ENCODE assay signal across 12 mouse cellular contexts in the genomic region with DNA sequence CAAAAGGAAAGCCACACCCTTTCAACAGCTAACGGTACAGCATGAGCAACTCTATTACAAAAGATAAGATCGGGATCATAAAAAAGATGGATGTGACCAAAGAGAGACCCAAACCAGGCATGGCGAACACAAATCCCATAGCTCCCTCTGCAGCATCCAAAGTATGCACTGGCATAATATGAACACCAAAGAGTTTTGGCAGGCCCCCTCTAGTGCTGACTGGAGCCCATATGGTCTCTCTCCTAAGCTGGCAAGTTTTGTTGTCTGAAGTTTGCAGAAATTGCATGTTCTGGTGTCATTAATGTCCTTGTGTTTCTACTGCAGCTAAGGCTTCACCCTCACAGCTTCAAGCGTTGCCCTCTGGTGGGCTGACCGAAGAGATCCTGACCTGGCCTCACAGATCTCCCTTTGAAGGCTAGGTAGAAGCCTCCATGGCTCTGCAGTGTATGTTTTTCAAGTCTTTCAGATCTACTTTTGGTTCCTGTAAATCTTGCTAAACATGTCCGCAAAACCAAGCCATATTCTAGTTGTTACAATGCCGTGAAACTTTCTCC.
DNase-seq lines count a peak whose midpoint lies in the region; ATAC-seq and TF ChIP-seq lines count a peak whose summit lies in the region.
"Had no signal": no experiment of that assay in that cellular context is flagged by ENCODE, and none has a peak within 500 bp of the region (broad histone marks: within the 10 kb centered on the region; RNA-seq: fewer than 3 reads in every experiment).

No protein-coding gene starts in this region.

- H3K27me3 ChIP-seq in heart, adult 2 months (ENCODE audit: control insufficient read depth, insufficient read depth, low read length), result no peaks in the 10 kb centered on the region
- H3K27me3 ChIP-seq in heart, embryonic 11.5 days (ENCODE audit: control insufficient read depth, insufficient read depth, low read length), result no peaks in the 10 kb centered on the region
- no peaks in the 10 kb centered on the region for H3K27me3 ChIP-seq in midbrain, postnatal 0 days (ENCODE audit: insufficient read depth, low read length)
- no peaks in the 10 kb centered on the region for H3K27me3 ChIP-seq in midbrain, embryonic 16.5 days (ENCODE audit: control insufficient read depth, insufficient read depth, low read depth, low read length)

- no peak overlapping the region for H3K27ac ChIP-seq in heart, adult 2 months
- H3K27ac ChIP-seq in heart, embryonic 11.5 days (ENCODE audit: low read depth, low read length), result no peak overlapping the region
- no peak overlapping the region for H3K27ac ChIP-seq in midbrain, postnatal 0 days (ENCODE audit: low read depth, low read length)
- H3K27ac ChIP-seq in midbrain, embryonic 16.5 days (ENCODE audit: low read length), result no peak overlapping the region
- H3K27ac ChIP-seq: liver, embryonic 14.5 days; macrophage had no signal

- intact Hi-C loops in heart, adult 2 months (cut with DNase I), result no loop called here
- intact Hi-C loops in left cerebral cortex, postnatal 10 days (cut with DNase I), result no loop called here

- ATAC-seq in heart, embryonic 11.5 days (replicated peaks; ENCODE audit: insufficient number of reproducible peaks, low FRiP score, low TSS enrichment), result no peak
- ATAC-seq in midbrain, postnatal 0 days (ENCODE audit: low FRiP score), result no peak
- no peak for ATAC-seq in midbrain, embryonic 16.5 days

- H3K4me2 ChIP-seq in heart, embryonic 11.5 days, result no peak overlapping the region
- H3K4me2 ChIP-seq in midbrain, postnatal 0 days (ENCODE audit: low read depth, low read length, poor library complexity, severe bottlenecking), result no peak overlapping the region
- H3K4me2 ChIP-seq in midbrain, embryonic 16.5 days (ENCODE audit: low read length), result no peak overlapping the region

- peak; percentile 41 for TF ChIP-seq CTCF in heart, adult 2 months (IDR thresholded peaks at IDR 0.05)
- TF ChIP-seq CTCF in midbrain, postnatal 0 days (IDR thresholded peaks at IDR 0.05), result peak; percentile 18; the same call in 1 of the 2 replicates

- WGBS in heart, adult 2 months, result 90% methylated on average over 7 of the region's 7 CpGs
- WGBS in heart, embryonic 11.5 days (ENCODE audit: insufficient replicate concordance), result 82% methylated on average over 7 of the region's 7 CpGs
- WGBS in midbrain, postnatal 0 days, result 94% methylated on average over 7 of the region's 7 CpGs
- WGBS in midbrain, embryonic 16.5 days, result 93% methylated on average over 7 of the region's 7 CpGs

- no peaks in the 10 kb centered on the region for H3K79me2 ChIP-seq in heart, adult 2 months (replicated peaks; ENCODE audit: control insufficient read depth, insufficient read depth, low read length)

- H3K9ac ChIP-seq in heart, adult 2 months (ENCODE audit: low read depth, low read length), result no peak overlapping the region
- no peak overlapping the region for H3K9ac ChIP-seq in heart, embryonic 11.5 days (ENCODE audit: low read depth, low read length)
- no peak overlapping the region for H3K9ac ChIP-seq in midbrain, postnatal 0 days (replicated peaks; ENCODE audit: low read length, poor library complexity, severe bottlenecking)
- no peak overlapping the region for H3K9ac ChIP-seq in midbrain, embryonic 16.5 days (ENCODE audit: low read depth, low read length)
- H3K9ac ChIP-seq: liver, embryonic 14.5 days had no signal

- no peaks in the 10 kb centered on the region for H3K9me3 ChIP-seq in heart, embryonic 11.5 days (replicated peaks; ENCODE audit: control insufficient read depth, low read length)
- H3K9me3 ChIP-seq in midbrain, postnatal 0 days (ENCODE audit: low read length), result no peaks in the 10 kb centered on the region
- H3K9me3 ChIP-seq in midbrain, embryonic 16.5 days (replicated peaks; ENCODE audit: control insufficient read depth, low read length, poor library complexity, severe bottlenecking), result no peaks in the 10 kb centered on the region

- no peak for DNase-seq in heart, adult 2 months
- DNase-seq in midbrain, postnatal 0 days (ENCODE audit: low spot score), result no peak
- peak; percentile 13 to 75 for DNase-seq in layer of hippocampus, adult 18-20 months (ENCODE audit: low spot score in 2 of 2)
- DNase-seq in Muller cell, postnatal 12 days (ENCODE audit: inconsistent ontology term), result no peak
- no peak for DNase-seq in left cerebral cortex, postnatal 10 days (ENCODE audit: extremely low spot score in 1 of 2, low spot score in 2 of 2)
- DNase-seq: cerebellum, postnatal 14 days; heart, postnatal 14 days; thymus, postnatal 14 days had no signal

- no peak for TF ChIP-seq POLR2A in heart, adult 2 months (IDR thresholded peaks at IDR 0.05; ENCODE audit: insufficient read depth, low read depth, low read length)

- no peaks in the 10 kb centered on the region for H3K36me3 ChIP-seq in heart, adult 2 months (ENCODE audit: control insufficient read depth, insufficient read depth, low read length)
- H3K36me3 ChIP-seq in heart, embryonic 11.5 days (ENCODE audit: control insufficient read depth, insufficient read depth, low read length), result no peaks in the 10 kb centered on the region
- H3K36me3 ChIP-seq in midbrain, postnatal 0 days (ENCODE audit: insufficient read depth, low read length), result no peaks in the 10 kb centered on the region
- H3K36me3 ChIP-seq in midbrain, embryonic 16.5 days (ENCODE audit: control insufficient read depth, insufficient read depth, low read length), result no peaks in the 10 kb centered on the region

- H3K4me1 ChIP-seq in heart, adult 2 months (ENCODE audit: control insufficient read depth, insufficient read depth, low read length), result no peaks in the 10 kb centered on the region
- no peaks in the 10 kb centered on the region for H3K4me1 ChIP-seq in heart, embryonic 11.5 days (ENCODE audit: control insufficient read depth, insufficient read depth, low read length)
- no peaks in the 10 kb centered on the region for H3K4me1 ChIP-seq in midbrain, postnatal 0 days (ENCODE audit: insufficient read depth, low read length)
- H3K4me1 ChIP-seq in midbrain, embryonic 16.5 days (ENCODE audit: control insufficient read depth, insufficient read depth, low read length), result no peaks in the 10 kb centered on the region

- no peak overlapping the region for H3K4me3 ChIP-seq in heart, adult 2 months
- H3K4me3 ChIP-seq in heart, embryonic 11.5 days (ENCODE audit: low read depth, low read length), result no peak overlapping the region
- no peak overlapping the region for H3K4me3 ChIP-seq in midbrain, postnatal 0 days (ENCODE audit: low read depth, low read length)
- H3K4me3 ChIP-seq in midbrain, embryonic 16.5 days (ENCODE audit: low read depth, low read length), result no peak overlapping the region

- TF ChIP-seq EP300 in heart, adult 2 months (IDR thresholded peaks at IDR 0.05; ENCODE audit: insufficient read depth, low read depth, low read length), result no peak

Comparison
In these comparisons a context has a peak if more than half of its experiments do, and no peak if none do; other contexts are left out.
1. DNase-seq: peak in layer of hippocampus, adult 18-20 months (2 of 2); none in heart, adult 2 months (0 of 2), midbrain, postnatal 0 days (single experiment), Muller cell, postnatal 12 days (single experiment) and left cerebral cortex, postnatal 10 days (0 of 2).